Mouse (Mus musculus) ES-Bruce4 (cell line): ENCODE data around the gene Timm44. TPM values are rescaled to one million over a fixed set of nuclear protein-coding genes. Genes with fewer than 3 reads are reported as not detected.
A peak's percentile ranks its signal among the peaks of the same experiment; 100 is the strongest.

Experiments
- H3K27ac ChIP-seq: 2 replicates; pipeline ENCODE4 v1.5.1; 2012; ENCODE audit warnings: low read length, inconsistent platforms; ENCODE audit not compliant: insufficient read depth
- H3K27me3 ChIP-seq: 2 replicates; pipeline ENCODE4 v1.6.1; 2012; ENCODE audit warnings: mild to moderate bottlenecking, low read length, inconsistent platforms; ENCODE audit not compliant: control insufficient read depth, poor library complexity, insufficient read depth, severe bottlenecking
- H3K36me3 ChIP-seq: 2 replicates; pipeline ENCODE4 v1.6.1; 2012; ENCODE audit warnings: inconsistent platforms, mild to moderate bottlenecking, low read length, moderate library complexity; ENCODE audit not compliant: control insufficient read depth, poor library complexity, insufficient read depth, severe bottlenecking
- H3K4me1 ChIP-seq: one replicate; pipeline ENCODE4 v1.8.1; 2011; ENCODE audit warnings: low read length; ENCODE audit not compliant: control insufficient read depth, insufficient read depth
- H3K4me3 ChIP-seq: 2 replicates; pipeline ENCODE4 v1.5.1; 2011; ENCODE audit warnings: low read depth, mild to moderate bottlenecking, low read length
- H3K9ac ChIP-seq: 2 replicates; pipeline ENCODE4 v1.6.1; 2012; ENCODE audit warnings: low read depth, mild to moderate bottlenecking, inconsistent platforms; ENCODE audit not compliant: poor library complexity, severe bottlenecking
- H3K9me3 ChIP-seq: replicated peaks from 2 replicates; pipeline ENCODE4 v1.6.1; 2012; ENCODE audit warnings: mild to moderate bottlenecking, low read length, inconsistent platforms; ENCODE audit not compliant: control insufficient read depth, poor library complexity, insufficient read depth, severe bottlenecking
- CTCF ChIP-seq: IDR thresholded peaks from one replicate; pipeline ENCODE4 v1.8.1; 2011; ENCODE audit warnings: low read depth, low read length
- EP300 ChIP-seq: IDR thresholded peaks from 2 replicates; pipeline ENCODE4 v1.6.1; 2011; ENCODE audit warnings: low read depth, low read length; ENCODE audit not compliant: insufficient read depth
- POLR2A ChIP-seq: IDR thresholded peaks from one replicate; pipeline ENCODE4 v1.8.1; 2011; ENCODE audit warnings: low read length; ENCODE audit not compliant: insufficient read depth
- polyA plus RNA-seq: library from polyadenylated mRNA; stranded (reverse); fragments of >200 nt; gene quantifications from 2 replicates; pipeline ENCODE4 v1.2.4, GENCODE M21; 2011; ENCODE audit warnings: low read depth; ENCODE audit not compliant: missing spikeins, insufficient read depth, insufficient read length

Timm44 gene
- polyA plus RNA-seq, 1 experiment = 103 TPM

DNA sequence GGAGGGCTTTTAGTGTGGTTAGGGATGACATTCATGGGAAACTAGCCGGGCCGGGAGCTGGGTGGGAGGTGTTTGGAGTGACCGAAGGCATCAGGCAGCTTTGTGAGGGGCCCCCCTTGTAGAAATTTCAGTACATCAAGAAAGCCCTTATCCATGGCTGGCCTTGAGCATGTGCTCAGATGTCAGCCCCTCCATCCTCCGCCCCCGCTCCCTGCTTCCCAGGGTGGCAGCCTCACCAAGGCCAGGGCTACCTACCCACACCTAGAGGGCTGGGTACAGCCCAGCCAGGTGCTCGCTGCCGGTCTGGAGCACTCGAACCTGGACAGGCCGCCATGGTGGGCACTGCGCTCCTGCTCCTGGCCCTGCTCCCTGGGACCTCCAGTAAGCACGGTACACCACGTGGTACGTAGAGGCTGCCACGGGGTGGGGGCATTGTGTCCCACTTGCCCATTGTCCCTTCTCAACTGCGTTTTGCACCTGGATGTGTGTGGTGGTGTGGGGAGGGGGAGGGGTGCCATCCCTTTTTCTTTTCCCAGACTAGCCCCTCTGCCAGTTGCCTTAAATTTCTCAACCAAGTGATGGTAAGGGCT lies 27.7 kb downstream of the Timm44 start, which contains the start of gene Tgfbr3l:
Gene Tgfbr3l, plus strand, starts transcription at position 264 of the 590 bp plus-strand sequence.
- TF ChIP-seq CTCF = no peak
- TF ChIP-seq POLR2A = no peak
- no peak for TF ChIP-seq EP300
- Histone ChIP-seq H3K4me3 (peak within 1 kb of the TSS; percentile 9; the same call in 1 of the 2 replicates), H3K9ac (peak within 1 kb of the TSS; percentile 30), H3K27ac (no peak within 1 kb of the TSS), H3K9me3 (no peaks in the 10 kb centered on the region), H3K4me1 (no peaks in the 10 kb centered on the region), H3K36me3 (peaks cover 30% of the 10 kb centered on the region), H3K27me3 (no peaks in the 10 kb centered on the region)

GRCm38 (mm10) chr8:4247241-4247640 lies 28.5 kb downstream of the Timm44 start:
- Histone ChIP-seq H3K36me3 (peaks cover 33% of the 10 kb centered on the region), H3K9ac (no peak overlapping the region), H3K9me3 (no peaks in the 10 kb centered on the region), H3K27me3 (no peaks in the 10 kb centered on the region), H3K27ac (no peak overlapping the region), H3K4me1 (no peaks in the 10 kb centered on the region), H3K4me3 (no peak overlapping the region)
- TF ChIP-seq CTCF = no peak
- no peak for TF ChIP-seq POLR2A
- no peak for TF ChIP-seq EP300

- no peak overlapping the region for H3K9ac ChIP-seq
Observed at GRCm38 (mm10) chr8:4245737-4246136, 30.0 kb downstream of the Timm44 start.

DNA sequence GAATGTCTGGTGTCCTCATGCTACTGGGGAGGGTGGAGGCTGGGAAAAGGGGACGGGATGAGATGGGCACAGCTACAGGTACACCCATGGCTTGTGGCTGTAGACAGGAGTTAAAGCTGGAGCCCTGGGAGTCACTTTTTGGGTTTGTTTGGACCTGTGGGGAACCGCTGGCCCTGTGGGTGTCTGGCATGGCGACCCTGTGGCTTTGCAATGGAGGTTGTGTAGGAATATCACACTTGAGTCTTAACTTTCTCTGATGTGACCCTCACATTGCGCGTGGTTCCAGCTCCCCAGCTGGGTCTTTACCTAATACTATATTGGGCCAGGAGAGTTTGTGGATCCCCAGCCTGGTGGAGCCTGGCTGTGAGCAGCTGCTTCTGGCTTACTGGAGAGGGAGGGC lies 30.7 kb downstream of the Timm44 start:
- Histone ChIP-seq H3K4me3 (no peak overlapping the region), H3K4me1 (no peaks in the 10 kb centered on the region), H3K27me3 (no peaks in the 10 kb centered on the region), H3K27ac (no peak overlapping the region), H3K36me3 (peaks cover 33% of the 10 kb centered on the region), H3K9me3 (no peaks in the 10 kb centered on the region), H3K9ac (no peak overlapping the region)
- TF ChIP-seq CTCF (no peak), EP300 (no peak), POLR2A (no peak)

More at GRCm38 (mm10) chr8:4245737-4246136, 30.0 kb downstream of the Timm44 start:
- Histone ChIP-seq H3K36me3 (peaks cover 33% of the 10 kb centered on the region), H3K9me3 (no peaks in the 10 kb centered on the region), H3K4me3 (no peak overlapping the region), H3K27ac (no peak overlapping the region), H3K4me1 (no peaks in the 10 kb centered on the region), H3K27me3 (no peaks in the 10 kb centered on the region)
- TF ChIP-seq POLR2A = no peak
- no peak for TF ChIP-seq CTCF
- TF ChIP-seq EP300 = no peak

GRCm38 (mm10) chr8:4239193-4239890 lies 36.4 kb downstream of the Timm44 start:
- no peaks in the 10 kb centered on the region for H3K9me3 ChIP-seq
- H3K36me3 ChIP-seq = peaks cover 15% of the 10 kb centered on the region
- peak overlapping the region; percentile 85 for H3K4me3 ChIP-seq
- peak overlapping the region; percentile 74 for H3K9ac ChIP-seq
- no peak overlapping the region for H3K27ac ChIP-seq
- H3K4me1 ChIP-seq = no peaks in the 10 kb centered on the region
- no peak for TF ChIP-seq EP300
- TF ChIP-seq CTCF = no peak
- TF ChIP-seq POLR2A = no peak
- no peaks in the 10 kb centered on the region for H3K27me3 ChIP-seq

- H3K9ac ChIP-seq = peak within 1 kb of the TSS; percentile 74
- H3K27ac ChIP-seq = peak within 1 kb of the TSS; percentile 86
- TF ChIP-seq EP300 (peak; percentile 70; the same call in 1 of the 2 replicates), POLR2A (peak; percentile 35), CTCF (peak; percentile 48)
- peaks cover 8% of the 10 kb centered on the region for H3K36me3 ChIP-seq
- no peaks in the 10 kb centered on the region for H3K4me1 ChIP-seq
- H3K27me3 ChIP-seq = no peaks in the 10 kb centered on the region
- H3K4me3 ChIP-seq = peak within 1 kb of the TSS; percentile 85
- no peaks in the 10 kb centered on the region for H3K9me3 ChIP-seq
Observed at GRCm38 (mm10) chr8:4238434-4239192, 37.1 kb downstream of the Timm44 start, which contains the start of the genes Map2k7 and Gm49320. Gene Map2k7, plus strand, starts transcription at chr8:4238740. Gene Gm49320, plus strand, starts transcription at chr8:4238865.
